Mouse (Mus musculus) neural tube, embryonic 12.5 days (tissue): ENCODE data around the gene Vezf1. TPM values are rescaled to one million over a fixed set of nuclear protein-coding genes. Genes with fewer than 3 reads are reported as not detected.

Source experiments
- ATAC-seq: fragments of 200-750 bp; cut with Nextera tagmentation; 2 replicates; pipeline ENCODE4 v1.8.0; 2017; ENCODE audit warnings: low read depth, mild to moderate bottlenecking, moderate TSS enrichment, moderate library complexity; ENCODE audit not compliant: low FRiP score
- H3K27ac ChIP-seq: fragments of 300-500 bp; sonication (generic); 2 replicates; pipeline ENCODE4 v1.5.1; 2016
- H3K27me3 ChIP-seq: fragments of 300-500 bp; sonication (generic); replicated peaks from 2 replicates; pipeline ENCODE4 v1.6.1; 2016; ENCODE audit warnings: mild to moderate bottlenecking
- H3K36me3 ChIP-seq: fragments of 300-500 bp; sonication (generic); 2 replicates; pipeline ENCODE4 v1.6.1; 2016; ENCODE audit warnings: mild to moderate bottlenecking
- H3K4me1 ChIP-seq: fragments of 300-500 bp; sonication (generic); 2 replicates; pipeline ENCODE4 v1.6.1; 2016
- H3K4me2 ChIP-seq: fragments of 300-500 bp; sonication (generic); replicated peaks from 2 replicates; pipeline ENCODE4 v1.6.1; 2016; ENCODE audit warnings: mild to moderate bottlenecking
- H3K4me3 ChIP-seq: fragments of 300-500 bp; sonication (generic); 2 replicates; pipeline ENCODE4 v1.5.1; 2016
- H3K9ac ChIP-seq: fragments of 300-500 bp; sonication (generic); 2 replicates; pipeline ENCODE4 v1.6.1; 2016; ENCODE audit warnings: mild to moderate bottlenecking
- H3K9me3 ChIP-seq: fragments of 300-500 bp; sonication (generic); 2 replicates; pipeline ENCODE4 v1.6.1; 2016; ENCODE audit warnings: mild to moderate bottlenecking
- WGBS: fragments of 180-500 bp; shearing (Covaris S2); methylation state at CpG from one replicate; pipeline ENCODE4 v1.1.7; 2016; 5-methylcytosine and 5-hydroxymethylcytosine counted together
- polyA plus RNA-seq: library from polyadenylated mRNA; unstranded; fragments of >200 nt; fragmentation: Nextera tagmentation; extraction: Ambion mirVana; gene quantifications from 2 replicates; pipeline ENCODE4 v1.2.1, GENCODE M21; 2016

Gene Vezf1
- polyA plus RNA-seq, 1 experiment from 2014 or later: 84.7 TPM

- H3K9ac ChIP-seq: no peak overlapping the region
- WGBS: 87% methylated on average over 6 of the region's 6 CpGs
- H3K36me3 ChIP-seq: peaks cover 55% of the 10 kb centered on the region
- H3K27ac ChIP-seq: no peak overlapping the region
- H3K4me3 ChIP-seq: no peak overlapping the region
- no peak for ATAC-seq
- H3K4me1 ChIP-seq: peaks cover 14% of the 10 kb centered on the region
- H3K9me3 ChIP-seq: no peaks in the 10 kb centered on the region
- no peaks in the 10 kb centered on the region for H3K27me3 ChIP-seq
- H3K4me2 ChIP-seq: no peak overlapping the region
These were observed 15.6 kb downstream of the Vezf1 start for GRCm38 (mm10) chr11:88083699-88084098.

GRCm38 (mm10) chr11:88086737-88087627, 18.9 kb downstream of the Vezf1 start:
- peak overlapping the region; percentile 1; the same call in 1 of the 2 replicates for H3K27ac ChIP-seq
- ATAC-seq: peak; percentile 96
- H3K9me3 ChIP-seq: no peaks in the 10 kb centered on the region

GRCm38 (mm10) chr11:88089150-88089549, 21.1 kb downstream of the Vezf1 start:
- Histone ChIP-seq H3K27ac (no peak overlapping the region), H3K4me1 (peaks cover 14% of the 10 kb centered on the region), H3K4me3 (no peak overlapping the region), H3K27me3 (no peaks in the 10 kb centered on the region), H3K9ac (no peak overlapping the region), H3K36me3 (peaks cover 7% of the 10 kb centered on the region; the same call in 1 of the 2 replicates), H3K4me2 (no peak overlapping the region), H3K9me3 (no peaks in the 10 kb centered on the region)
- no peak for ATAC-seq
- 74% methylated on average over 5 of the region's 5 CpGs for WGBS

More at GRCm38 (mm10) chr11:88086737-88087627, 18.9 kb downstream of the Vezf1 start:
- H3K4me3 ChIP-seq: peak overlapping the region; percentile 29
- WGBS: 8% methylated on average over 25 of the region's 25 CpGs
- peaks cover 23% of the 10 kb centered on the region for H3K36me3 ChIP-seq
- no peaks in the 10 kb centered on the region for H3K27me3 ChIP-seq
- H3K4me2 ChIP-seq: peak overlapping the region; percentile 67
- peaks cover 14% of the 10 kb centered on the region for H3K4me1 ChIP-seq
- H3K9ac ChIP-seq: peak overlapping the region; percentile 51

- Histone ChIP-seq H3K4me3 (no peak overlapping the region), H3K9ac (no peak overlapping the region), H3K27ac (no peak overlapping the region), H3K4me2 (no peak overlapping the region), H3K36me3 (no peaks in the 10 kb centered on the region), H3K4me1 (peaks cover 14% of the 10 kb centered on the region), H3K27me3 (no peaks in the 10 kb centered on the region), H3K9me3 (no peaks in the 10 kb centered on the region)
- 75% methylated on average over 5 of the region's 5 CpGs for WGBS
- no peak for ATAC-seq
These were observed 22.2 kb downstream of the Vezf1 start for GRCm38 (mm10) chr11:88090293-88090692.

- H3K9ac ChIP-seq: no peak overlapping the region
- WGBS: 93% methylated on average over 1 of the region's 1 CpGs
- H3K27me3 ChIP-seq: no peaks in the 10 kb centered on the region
- H3K9me3 ChIP-seq: no peaks in the 10 kb centered on the region
- ATAC-seq: no peak
- H3K36me3 ChIP-seq: no peaks in the 10 kb centered on the region
- H3K27ac ChIP-seq: no peak overlapping the region
- no peak overlapping the region for H3K4me2 ChIP-seq
- peaks cover 5% of the 10 kb centered on the region; the same call in 1 of the 2 replicates for H3K4me1 ChIP-seq
- no peak overlapping the region for H3K4me3 ChIP-seq
These were observed 23.9 kb downstream of the Vezf1 start for GRCm38 (mm10) chr11:88091949-88092348.

- WGBS: 36% methylated on average over 4 of the region's 4 CpGs
- H3K9me3 ChIP-seq: no peaks in the 10 kb centered on the region
- H3K27me3 ChIP-seq: no peaks in the 10 kb centered on the region
- no peaks in the 10 kb centered on the region for H3K36me3 ChIP-seq
- no peak for ATAC-seq
- no peak overlapping the region for H3K9ac ChIP-seq
- no peak overlapping the region for H3K4me3 ChIP-seq
- H3K4me2 ChIP-seq: peak overlapping the region; percentile 84
- peaks cover 32% of the 10 kb centered on the region for H3K4me1 ChIP-seq
- no peak overlapping the region for H3K27ac ChIP-seq
These were observed 29.1 kb downstream of the Vezf1 start for GRCm38 (mm10) chr11:88097173-88097572.

GRCm38 (mm10) chr11:88098021-88098729, 30.1 kb downstream of the Vezf1 start, which contains the start of gene Cuedc1:
TSS of gene Cuedc1 (plus strand) at chr11:88098058.
- WGBS: 28% methylated on average over 17 of the region's 17 CpGs
- peak within 1 kb of the TSS; percentile 84 for H3K4me2 ChIP-seq
- H3K9ac ChIP-seq: peak within 1 kb of the TSS; percentile 99
- H3K27ac ChIP-seq: peak within 1 kb of the TSS; percentile 87; the same call in 1 of the 2 replicates
- ATAC-seq: no peak
- H3K4me3 ChIP-seq: peak within 1 kb of the TSS; percentile 89
- no peaks in the 10 kb centered on the region for H3K36me3 ChIP-seq
- no peaks in the 10 kb centered on the region for H3K27me3 ChIP-seq
- peaks cover 32% of the 10 kb centered on the region for H3K4me1 ChIP-seq
- H3K9me3 ChIP-seq: no peaks in the 10 kb centered on the region

- Histone ChIP-seq H3K27me3 (no peaks in the 10 kb centered on the region), H3K4me1 (peaks cover 32% of the 10 kb centered on the region), H3K4me3 (peak overlapping the region; percentile 89), H3K27ac (peak overlapping the region; percentile 87), H3K9me3 (no peaks in the 10 kb centered on the region), H3K9ac (peak overlapping the region; percentile 99), H3K36me3 (no peaks in the 10 kb centered on the region), H3K4me2 (peak overlapping the region; percentile 84)
- ATAC-seq: peak; percentile 76
- under 1% methylated on average over 95 of the region's 95 CpGs for WGBS
These were observed 30.9 kb downstream of the Vezf1 start for GRCm38 (mm10) chr11:88098787-88099598.

GRCm38 (mm10) chr11:88099599-88100023, 31.5 kb downstream of the Vezf1 start:
- ATAC-seq: peak; percentile 66
- Histone ChIP-seq H3K36me3 (no peaks in the 10 kb centered on the region), H3K4me3 (peak overlapping the region; percentile 89), H3K9ac (peak overlapping the region; percentile 99), H3K9me3 (no peaks in the 10 kb centered on the region), H3K27ac (peak overlapping the region; percentile 87), H3K27me3 (no peaks in the 10 kb centered on the region), H3K4me1 (peaks cover 32% of the 10 kb centered on the region), H3K4me2 (peak overlapping the region; percentile 84)
- WGBS: under 1% methylated on average over 38 of the region's 38 CpGs

GRCm38 (mm10) chr11:88100170-88100569, 32.1 kb downstream of the Vezf1 start:
- H3K4me3 ChIP-seq: peak overlapping the region; percentile 89
- no peak overlapping the region for H3K27ac ChIP-seq
- no peaks in the 10 kb centered on the region for H3K9me3 ChIP-seq
- ATAC-seq: no peak
- H3K9ac ChIP-seq: peak overlapping the region; percentile 99; the same call in 1 of the 2 replicates
- H3K4me1 ChIP-seq: peaks cover 32% of the 10 kb centered on the region
- peak overlapping the region; percentile 84 for H3K4me2 ChIP-seq
- H3K27me3 ChIP-seq: no peaks in the 10 kb centered on the region
- H3K36me3 ChIP-seq: no peaks in the 10 kb centered on the region
- WGBS: 34% methylated on average over 4 of the region's 4 CpGs

- Histone ChIP-seq H3K9ac (no peak overlapping the region), H3K9me3 (no peaks in the 10 kb centered on the region), H3K4me3 (no peak overlapping the region), H3K4me1 (peaks cover 31% of the 10 kb centered on the region), H3K4me2 (no peak overlapping the region), H3K27ac (no peak overlapping the region), H3K36me3 (no peaks in the 10 kb centered on the region), H3K27me3 (no peaks in the 10 kb centered on the region)
- no peak for ATAC-seq
- 92% methylated on average over 19 of the region's 19 CpGs for WGBS
These were observed 35.3 kb downstream of the Vezf1 start for GRCm38 (mm10) chr11:88103214-88103941.
